Mouse (Mus musculus): ENCODE data around the gene Arfrp1.
A peak's percentile ranks its signal among the peaks of the same experiment; 100 is the strongest.

Gene Arfrp1

DNA sequence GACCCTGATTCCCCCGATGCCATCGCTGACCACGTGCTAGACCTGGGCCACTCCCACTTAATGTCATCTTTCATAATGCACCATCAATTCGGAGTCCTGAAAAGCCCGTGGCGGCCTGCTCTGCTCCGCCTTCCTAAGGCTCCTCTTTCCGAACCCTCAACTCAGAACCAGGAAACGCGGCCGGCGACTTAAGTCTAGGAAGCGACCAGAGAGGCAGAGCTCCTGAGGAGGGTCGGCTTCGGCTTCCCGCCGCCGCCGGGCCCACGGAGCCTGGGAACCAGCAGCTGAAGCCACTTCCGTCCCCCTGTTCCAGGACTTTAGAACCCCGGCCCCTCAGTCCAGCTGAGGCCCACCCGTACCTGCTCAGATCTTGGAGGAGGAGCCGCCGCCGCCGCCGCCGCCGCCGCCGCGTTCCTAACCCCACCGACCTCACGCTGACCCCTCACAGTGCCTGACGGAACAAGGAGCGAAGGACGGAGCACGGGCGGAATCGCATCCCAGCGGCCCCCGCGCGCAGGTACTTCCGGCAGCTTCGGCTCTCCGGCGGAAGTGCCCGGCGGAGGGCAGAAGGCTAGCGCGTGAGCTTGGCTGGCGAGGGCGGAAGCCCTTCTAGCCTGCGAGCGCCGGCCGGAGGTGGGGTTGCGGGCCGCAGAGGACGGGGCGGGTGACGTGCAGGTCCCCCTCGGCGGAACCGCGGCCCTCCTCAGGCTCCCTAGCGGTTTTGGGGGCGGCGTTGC, at the start of gene Arfrp1, which contains the start of gene Zgpat:
Gene Arfrp1 (minus strand): TSS at position 545 of the 737 bp plus-strand sequence.
Gene Zgpat (plus strand): TSS at position 69 of the 737 bp plus-strand sequence.
- DNase-seq (ENCODE audit: low spot score in 2 of 2) = peak; percentile 88 to 90

DNA sequence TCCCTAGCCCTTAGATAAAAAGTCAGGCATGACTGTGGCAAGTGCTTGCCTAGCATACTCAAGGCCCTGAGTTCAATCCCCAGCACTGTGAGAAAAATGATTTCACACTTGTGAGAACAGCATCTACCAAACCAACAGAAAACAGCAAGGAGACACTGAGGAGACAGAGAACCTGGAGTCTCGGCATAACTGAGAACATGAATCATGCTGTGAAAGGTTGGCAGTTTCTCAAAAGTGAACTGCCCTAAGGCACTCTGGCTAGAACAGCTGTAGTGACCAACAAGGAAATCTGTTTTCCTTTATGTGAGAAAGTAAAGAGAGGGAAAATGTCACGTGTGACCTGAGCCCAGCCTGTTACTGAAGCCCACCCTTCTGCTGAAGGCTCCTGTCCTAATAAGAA, 47.9 kb upstream of the Arfrp1 start:
- no peak for DNase-seq (ENCODE audit: low spot score in 2 of 2)

DNA sequence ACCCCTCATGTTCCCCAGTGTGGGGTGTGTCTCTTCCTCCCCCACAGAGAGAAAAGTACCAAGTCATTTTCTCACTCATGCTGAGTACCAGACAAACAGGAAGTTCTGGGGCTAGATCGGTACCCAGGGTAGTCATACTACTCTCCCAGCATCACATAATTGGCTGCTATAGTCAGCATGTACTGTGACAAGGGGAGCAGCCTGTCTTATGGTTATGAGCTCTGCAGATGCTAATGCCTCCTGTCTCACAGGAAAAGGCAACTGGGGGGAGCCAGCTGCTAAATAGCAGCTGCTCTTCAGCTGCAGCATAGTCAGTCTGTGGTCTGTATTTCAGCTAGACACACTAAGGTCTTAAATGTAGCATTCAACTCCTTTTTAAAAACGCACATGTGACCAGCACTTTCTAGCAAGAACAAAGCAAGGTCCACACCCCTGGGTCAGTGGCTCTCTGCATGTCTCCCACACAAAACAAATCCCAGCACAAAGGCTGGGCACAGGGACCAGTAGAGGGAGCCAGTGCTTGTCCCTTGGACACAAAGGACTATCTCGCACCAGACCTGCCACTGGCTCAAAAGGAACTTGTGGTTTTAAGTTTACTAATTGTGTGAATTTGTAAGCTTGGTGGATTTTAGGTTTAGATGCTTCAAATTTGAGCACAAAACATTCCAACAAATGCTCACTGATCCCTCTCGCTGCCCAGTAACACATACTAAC, 45.7 kb upstream of the Arfrp1 start:
- peak; percentile 54 to 70 for DNase-seq (ENCODE audit: low spot score in 2 of 2)

DNA sequence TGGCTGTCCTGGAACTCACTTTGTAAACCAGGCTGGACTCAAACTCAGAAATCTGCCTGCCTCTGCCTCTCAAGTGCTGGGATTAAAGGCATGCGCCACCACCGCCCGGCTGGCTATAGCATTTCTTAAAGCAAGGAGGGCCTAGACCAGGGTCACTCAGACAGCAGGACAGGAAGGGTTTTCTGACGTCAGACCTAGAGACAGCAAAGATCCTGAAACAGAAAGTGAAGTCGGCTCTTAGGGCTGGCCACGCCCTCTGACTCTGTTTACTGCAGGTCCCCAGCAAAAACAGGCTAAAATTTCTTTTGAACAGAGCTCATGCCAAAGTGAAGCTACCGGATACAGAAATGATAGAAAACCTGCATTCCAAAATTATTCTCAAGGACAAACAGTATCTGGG, 44.4 kb upstream of the Arfrp1 start:
- DNase-seq (ENCODE audit: low spot score in 2 of 2) = no peak

DNA sequence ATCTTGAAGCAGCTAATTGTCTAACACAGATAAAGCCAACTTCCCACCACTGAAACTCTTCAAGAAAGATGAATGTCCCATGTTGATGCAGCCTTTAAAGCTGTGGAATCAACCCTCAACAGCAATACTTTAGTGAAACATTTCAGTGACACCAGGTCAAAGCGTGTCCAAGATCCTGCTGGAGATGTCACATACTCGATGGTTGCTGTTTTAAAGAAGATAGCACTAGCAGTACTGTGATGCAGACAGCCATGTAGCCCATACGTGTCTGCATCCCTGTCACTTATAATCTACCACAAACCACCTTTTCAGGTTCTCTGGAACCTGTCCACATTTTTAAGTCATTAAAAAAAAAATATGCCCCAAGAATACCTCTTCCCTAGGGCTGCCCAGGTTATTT, 38.5 kb upstream of the Arfrp1 start:
- no peak for DNase-seq (ENCODE audit: low spot score in 2 of 2)

DNA sequence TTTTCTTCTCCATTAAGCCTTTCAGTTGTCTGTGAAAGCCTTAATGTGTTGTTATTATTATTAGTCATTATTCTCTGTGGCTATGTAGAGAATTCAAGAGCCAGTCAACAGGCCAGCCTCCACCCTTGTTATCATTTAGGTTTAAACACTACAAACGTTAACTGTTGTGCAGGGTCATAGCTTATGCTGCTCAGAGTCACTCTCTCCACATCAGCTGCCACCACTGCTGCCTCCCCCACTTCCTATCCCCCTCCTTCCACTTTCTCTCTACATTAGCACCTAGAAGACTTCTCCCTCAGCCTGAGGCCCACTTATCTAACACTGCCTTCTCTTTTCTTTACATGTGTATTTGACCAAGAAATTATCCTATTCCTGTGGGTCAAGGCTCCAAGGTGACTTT, 36.3 kb upstream of the Arfrp1 start:
- no peak for DNase-seq (ENCODE audit: low spot score in 2 of 2)

DNA sequence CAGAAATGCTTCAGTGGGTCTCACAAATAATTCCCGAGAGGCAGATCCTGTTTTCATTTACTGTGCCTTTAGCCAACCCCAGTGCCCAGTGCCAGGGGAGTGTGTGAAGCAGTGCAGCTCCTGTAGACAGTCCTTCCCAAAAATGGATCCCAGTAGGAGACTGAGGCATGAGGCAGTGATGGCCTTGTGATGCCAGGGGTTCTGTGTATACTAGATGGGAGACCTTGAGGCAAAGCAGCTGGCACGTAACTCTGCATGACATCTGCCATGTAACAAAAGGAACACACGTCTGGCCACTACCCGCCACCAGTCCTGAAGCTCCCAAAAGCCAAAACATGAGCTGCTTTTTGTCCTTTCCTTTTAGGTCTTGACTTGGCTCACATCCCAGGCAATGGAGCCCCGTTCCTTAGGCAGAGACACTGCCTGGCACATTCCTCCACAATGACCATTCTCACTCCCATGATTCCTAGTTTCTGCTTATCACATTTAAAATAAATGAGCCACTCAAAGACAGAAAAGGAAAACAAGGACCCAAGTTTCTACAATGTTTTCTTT, 32.1 kb upstream of the Arfrp1 start:
- no peak for DNase-seq (ENCODE audit: low spot score in 2 of 2)

DNA sequence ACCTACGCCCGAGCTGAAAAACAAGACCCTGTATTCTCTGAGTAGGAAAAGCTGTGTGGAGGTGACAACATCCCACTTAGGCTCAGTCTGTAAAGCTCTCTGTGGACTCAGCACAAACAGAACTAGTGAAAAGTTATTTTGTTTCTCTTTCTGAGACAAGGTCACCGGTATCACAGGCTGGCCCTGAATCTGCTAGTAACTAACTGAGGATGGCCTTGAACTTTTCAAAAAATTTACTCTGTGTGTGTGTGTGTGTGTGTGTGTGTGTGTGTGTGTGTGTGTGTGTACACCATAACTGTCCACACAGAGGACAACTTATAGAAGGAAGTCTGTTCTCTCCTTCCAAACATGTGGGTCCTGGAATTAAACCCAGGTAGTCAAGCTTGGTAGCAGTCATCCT, 28.9 kb upstream of the Arfrp1 start:
- no peak for DNase-seq (ENCODE audit: low spot score in 2 of 2)

DNA sequence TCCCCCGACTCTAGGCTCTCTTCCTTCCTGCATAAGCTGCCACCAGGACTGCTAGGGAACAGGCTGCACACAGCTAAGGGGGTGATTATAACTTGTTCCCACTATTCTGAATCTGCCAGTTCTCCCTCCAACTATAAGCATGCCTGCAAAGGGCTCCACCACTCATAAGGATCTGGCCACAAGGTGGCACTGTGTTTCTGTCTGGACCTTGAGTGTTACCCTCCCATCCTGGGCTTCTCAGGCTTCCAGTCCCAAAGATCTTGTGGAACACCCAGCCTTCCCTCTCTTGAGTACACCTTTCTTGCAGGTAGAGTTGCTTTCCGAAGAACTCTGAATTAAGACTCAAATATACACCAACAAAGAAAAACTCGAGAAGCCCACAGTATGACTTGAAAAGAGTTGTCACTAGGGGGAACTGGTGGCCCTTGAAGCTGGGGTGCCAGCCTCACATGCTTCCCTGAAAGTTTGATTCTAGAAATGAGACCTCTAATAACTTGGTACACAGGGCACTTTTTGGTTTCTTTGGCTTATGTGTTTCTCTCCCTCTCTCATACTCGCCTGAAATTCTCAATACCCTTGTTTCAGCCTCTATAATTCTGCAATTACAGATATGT, 27.5 kb upstream of the Arfrp1 start:
- peak; percentile 71 to 73 for DNase-seq (ENCODE audit: low spot score in 2 of 2)

DNA sequence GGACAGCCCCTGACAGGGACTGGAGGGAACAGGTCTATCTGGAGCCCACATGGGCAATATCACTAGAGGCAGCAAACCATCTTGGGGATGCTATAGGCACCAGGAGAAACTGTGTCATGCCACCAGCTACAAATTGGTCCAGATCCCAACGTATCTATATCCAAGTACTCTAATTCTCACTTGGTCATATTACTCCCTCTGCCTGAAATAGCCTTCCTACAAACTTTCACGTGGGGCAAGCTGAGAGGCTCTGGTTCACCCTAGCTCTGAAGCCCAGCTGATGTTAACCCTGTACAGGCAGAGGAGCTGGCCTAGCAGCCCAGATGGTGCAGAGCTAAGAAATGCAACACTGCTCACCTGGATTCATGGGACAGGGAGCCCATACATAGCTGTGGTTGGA, 26.3 kb upstream of the Arfrp1 start:
- no peak for DNase-seq (ENCODE audit: low spot score in 2 of 2)

DNA sequence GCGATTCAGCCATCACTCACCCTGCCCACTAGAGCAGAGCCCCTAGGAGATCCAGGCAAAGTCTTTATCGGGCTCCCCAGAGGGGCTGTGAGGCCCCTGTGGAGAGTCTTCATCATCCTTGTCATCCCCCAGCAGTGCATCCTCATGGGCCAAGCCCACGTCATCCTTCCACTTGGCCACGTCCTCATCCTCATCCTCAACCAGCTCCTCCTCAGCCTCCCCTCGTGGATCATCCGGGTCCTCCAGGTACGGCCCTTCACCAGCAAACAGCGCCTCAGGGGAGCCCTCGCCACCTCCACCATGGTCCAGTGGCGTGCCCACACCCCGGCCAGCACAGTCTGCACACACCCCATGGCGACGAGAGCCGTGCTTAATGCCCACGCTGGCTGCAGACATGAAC, 25.8 kb upstream of the Arfrp1 start:
- DNase-seq (ENCODE audit: low spot score in 2 of 2) = no peak

DNA sequence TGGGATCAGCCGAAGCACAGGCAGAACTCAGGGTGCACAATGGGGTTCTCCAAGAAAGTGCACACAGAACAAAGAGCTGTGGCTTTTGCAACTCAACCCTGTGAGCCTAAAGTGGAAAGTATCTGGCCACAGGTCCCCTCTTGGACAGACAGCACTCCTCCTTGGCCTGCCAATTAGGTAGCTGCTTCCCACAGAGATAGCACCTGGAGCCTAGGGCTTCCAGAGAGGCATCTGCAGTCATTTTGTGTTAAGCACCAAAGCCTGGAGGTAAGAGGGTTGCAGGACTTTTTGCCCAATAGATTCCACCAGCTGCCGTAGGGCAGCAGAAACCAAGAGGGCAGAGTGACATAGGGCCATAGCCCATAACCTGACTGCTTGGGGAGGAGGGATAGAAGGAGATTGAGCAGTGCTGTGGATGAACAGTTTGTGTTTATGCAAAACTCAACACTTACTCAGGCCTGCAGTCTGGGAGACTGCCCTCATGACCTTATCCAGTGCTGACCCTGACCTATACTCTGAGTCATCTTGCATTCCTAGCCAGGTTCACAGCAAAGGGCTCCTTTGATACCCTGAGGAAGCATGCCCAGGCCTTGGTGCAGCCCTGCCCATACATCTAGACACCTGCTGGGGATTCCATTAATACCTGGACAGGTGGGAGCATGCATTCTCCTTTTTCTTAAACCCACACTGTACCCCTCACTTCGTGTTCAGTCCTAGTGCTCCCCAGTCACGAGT, 25.1 kb upstream of the Arfrp1 start:
- no peak for DNase-seq (ENCODE audit: low spot score in 2 of 2)

DNA sequence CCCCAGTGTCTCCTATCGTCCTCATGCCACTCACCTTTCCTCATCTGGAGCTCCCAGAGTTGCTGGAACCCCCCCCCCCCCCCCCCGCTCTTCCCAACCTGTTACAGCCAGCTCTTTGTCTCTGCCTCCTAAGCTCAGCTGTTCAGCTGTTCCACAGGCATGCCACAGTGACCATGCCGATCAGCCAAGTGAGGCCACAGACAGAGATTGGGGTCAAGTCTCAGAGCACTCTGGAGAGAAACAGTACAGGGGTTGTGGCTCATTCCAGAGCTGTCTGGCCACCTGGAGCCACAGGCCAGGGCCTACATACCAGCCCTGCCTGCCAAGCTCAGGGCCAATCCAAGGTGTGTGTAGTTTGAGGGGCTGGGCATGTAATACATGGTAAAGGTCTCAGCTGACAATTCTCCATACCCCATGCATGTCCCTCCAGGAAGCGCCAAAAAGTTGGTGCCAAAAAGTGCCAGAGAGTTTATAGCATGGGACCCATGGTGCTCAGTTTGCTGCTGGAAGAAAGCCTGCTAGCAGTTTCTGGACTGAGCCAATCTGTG, 21.5 kb upstream of the Arfrp1 start:
- no peak for DNase-seq (ENCODE audit: low spot score in 2 of 2)

DNA sequence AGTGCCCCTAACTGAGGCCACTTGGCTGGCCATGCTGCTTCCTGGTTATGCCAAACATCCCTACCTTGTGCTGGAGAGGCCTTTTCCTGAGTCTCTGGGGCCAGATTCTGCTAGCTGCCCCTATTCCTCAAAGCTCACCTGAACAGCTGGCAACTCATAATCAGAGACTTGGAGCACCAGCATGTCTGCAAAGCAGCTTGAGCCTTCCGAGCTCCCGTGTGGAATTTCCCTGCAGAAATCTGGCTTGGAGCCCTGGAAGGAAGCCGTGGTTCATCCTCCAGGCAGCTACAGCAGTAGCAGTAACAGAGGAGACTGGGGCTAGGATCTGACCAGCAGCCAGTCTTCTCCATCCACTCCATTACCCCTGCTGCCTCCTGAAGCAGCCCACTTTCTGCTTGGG, 20.7 kb upstream of the Arfrp1 start:
- no peak for DNase-seq (ENCODE audit: low spot score in 2 of 2)

DNA sequence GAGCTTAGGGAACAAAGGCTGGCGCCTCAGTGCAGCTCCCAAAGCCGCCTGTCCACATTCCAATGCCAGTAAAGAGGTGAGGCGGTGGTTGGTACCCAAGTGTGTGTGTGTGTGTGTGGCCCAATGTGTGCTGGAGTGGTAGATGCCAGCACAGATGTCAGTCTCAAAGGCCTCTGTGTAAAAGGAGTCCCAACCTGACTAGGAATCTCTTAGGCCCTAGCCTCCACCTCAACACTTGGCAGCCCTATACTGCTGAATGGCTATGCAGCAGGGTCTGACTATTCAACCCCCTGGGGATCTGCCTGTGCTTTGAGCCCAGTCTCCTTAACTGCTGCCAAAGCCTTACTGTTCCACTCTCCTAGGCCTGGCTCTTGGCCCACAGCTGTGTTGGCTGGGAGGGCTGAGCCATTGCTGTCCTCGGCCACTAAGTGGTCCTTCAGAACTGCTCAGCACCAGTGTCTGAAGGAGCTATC, 19.8 kb upstream of the Arfrp1 start:
- no peak for DNase-seq (ENCODE audit: low spot score in 2 of 2)

DNA sequence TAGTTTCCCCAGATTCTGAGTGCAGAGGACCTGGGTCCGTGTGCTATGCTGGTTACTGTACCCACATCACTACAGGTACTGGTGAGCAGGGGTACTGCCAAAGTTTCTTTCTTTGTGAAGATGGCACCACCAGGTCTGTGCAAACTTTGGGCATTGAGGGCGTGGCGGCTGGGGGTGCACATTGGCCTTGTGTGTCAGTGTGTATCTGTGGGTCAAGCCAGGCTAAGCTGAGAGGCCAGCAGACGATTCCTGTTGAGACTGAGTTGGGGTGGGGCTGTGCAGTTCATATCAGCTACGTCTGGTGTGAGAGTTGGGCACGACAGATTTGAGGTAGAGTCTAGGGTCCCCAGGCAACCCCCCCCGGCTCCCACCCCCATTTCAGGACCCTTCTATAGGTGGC, 19.3 kb upstream of the Arfrp1 start:
- DNase-seq (ENCODE audit: low spot score in 2 of 2) = no peak

DNA sequence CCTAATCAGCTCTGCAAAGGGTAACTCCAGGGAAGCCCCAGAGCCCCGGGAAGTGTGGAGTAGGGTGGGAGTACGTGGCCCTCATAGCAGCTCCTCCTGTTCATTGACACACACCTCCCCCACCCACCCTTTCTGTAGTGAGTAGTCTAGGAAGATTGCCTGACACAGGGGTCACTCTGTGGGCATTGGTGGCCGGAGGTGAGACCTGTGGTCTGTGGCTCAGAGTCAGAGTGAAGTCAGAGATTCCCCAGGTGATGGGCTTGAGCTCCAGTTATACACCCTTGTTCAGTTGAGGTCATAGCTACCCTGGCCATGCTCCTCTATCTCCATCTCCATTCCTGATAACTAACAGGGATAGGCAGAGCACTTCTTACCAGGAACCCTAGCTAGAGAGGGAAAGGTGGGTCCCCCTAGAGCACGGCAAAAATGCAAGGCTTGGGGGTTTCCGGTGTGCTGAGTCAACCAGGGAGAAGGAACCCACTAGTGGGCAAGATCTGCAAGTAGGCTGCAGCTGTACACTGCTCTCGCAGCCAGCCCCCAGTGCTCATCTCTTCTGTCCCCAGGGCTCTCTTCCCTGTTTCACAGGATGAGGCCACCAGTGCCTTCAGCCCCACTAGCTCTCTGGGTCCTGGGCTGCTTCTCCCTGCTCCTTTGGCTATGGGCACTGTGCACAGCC, 16.6 kb upstream of the Arfrp1 start:
- DNase-seq (ENCODE audit: low spot score in 2 of 2) = no peak

DNA sequence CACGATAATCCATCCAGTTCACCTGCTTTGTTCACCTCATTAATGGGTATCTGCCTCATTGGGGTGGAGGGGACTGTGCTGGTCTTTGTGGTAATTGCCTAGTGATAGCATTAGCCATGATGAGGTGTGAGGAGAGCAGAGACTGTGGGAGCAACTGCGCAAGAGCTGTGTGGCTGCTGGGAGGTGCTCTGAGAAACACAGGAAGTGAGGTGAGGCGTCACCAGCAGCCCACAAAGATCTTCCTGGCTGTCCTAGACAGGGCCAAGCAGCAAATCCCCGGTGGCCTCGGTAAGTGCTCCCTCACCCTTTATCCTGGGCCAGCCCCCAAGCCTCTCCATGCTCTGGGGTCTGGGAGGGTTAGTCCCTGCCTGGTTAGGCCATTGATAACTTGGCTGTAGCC, 15.9 kb upstream of the Arfrp1 start:
- DNase-seq (ENCODE audit: low spot score in 2 of 2) = peak; percentile 22 to 35

DNA sequence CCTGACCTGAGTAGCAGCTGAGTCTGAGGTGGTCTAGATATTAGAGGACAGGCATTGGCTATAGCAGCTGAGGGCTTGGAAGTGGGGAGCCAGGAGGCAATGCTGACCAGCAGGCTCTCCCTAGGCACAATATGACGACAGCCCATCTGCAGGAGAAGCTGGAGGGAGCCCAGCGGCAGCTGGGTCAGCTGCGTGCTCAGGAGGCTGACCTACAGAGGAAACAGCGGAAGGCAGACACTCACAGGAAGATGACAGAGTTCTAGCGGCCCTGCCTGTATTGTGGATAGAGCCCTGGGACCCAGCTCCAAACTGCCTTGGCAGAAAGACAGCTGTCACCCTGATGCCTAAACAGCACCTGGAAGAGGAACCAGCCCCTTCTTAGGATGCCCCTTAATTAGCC, 15.0 kb upstream of the Arfrp1 start:
- no peak for DNase-seq (ENCODE audit: low spot score in 2 of 2)

DNA sequence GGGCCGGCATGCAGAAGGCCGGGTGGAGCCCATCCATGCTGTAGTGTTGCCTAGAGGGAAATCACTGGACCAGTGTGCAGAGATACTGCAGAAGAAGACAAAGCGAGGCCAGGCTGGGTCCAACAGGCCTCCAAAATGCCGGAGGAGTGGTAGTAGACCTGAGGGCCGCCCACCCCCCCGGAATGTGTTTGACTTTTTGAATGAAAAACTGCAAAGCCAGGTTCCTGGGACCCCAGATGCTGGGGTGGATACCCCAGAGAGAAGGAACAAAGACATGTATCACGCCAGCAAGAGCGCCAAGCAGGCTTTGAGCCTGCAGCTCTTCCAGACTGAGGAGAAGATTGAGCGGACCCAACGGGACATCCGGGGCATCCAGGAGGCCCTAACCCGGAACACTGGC, 14.6 kb upstream of the Arfrp1 start, which contains the start of gene Lime1:
Gene Lime1 (plus strand): TSS at position 301 of the 400 bp plus-strand sequence.
- DNase-seq (ENCODE audit: low spot score in 2 of 2) = no peak

DNA sequence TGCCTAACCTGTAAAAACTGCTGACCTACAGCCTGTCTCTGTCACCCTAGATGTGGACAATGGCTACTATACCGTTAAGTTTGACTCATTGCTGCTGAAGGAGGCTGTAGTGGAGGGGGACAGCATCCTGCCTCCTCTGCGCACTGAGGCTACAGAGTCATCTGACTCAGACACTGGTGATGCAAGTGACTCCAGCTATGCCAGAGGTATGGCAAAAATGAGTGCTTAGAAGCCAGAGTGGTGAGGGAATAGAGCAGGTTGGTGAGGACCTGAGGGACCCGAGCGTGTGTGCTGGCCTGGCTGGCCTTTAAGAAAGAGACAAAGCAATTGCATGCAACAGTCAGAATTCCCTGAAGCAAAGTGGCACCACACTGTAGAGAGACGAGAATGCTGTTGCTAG, 13.5 kb upstream of the Arfrp1 start:
- DNase-seq (ENCODE audit: low spot score in 2 of 2) = no peak
